Mouse (Mus musculus): ENCODE results near the gene Mrpl18.
A peak's percentile ranks its signal among the peaks of the same experiment; 100 is the strongest.
"Not testable (repeated sequence)": the region's sequence is repeated elsewhere in the genome, so short reads cannot be mapped to it uniquely, and the experiment has no call there.

Mrpl18 gene

GRCm38 (mm10) chr17:12915881-12916583 lies at the start of gene Mrpl18:
TSS of gene Mrpl18 (minus strand) at chr17:12916345.
- peak; percentile 100 for DNase-seq

- DNase-seq = no peak
These were observed 47.3 kb upstream of the Mrpl18 start for GRCm38 (mm10) chr17:12963476-12963875.

DNA sequence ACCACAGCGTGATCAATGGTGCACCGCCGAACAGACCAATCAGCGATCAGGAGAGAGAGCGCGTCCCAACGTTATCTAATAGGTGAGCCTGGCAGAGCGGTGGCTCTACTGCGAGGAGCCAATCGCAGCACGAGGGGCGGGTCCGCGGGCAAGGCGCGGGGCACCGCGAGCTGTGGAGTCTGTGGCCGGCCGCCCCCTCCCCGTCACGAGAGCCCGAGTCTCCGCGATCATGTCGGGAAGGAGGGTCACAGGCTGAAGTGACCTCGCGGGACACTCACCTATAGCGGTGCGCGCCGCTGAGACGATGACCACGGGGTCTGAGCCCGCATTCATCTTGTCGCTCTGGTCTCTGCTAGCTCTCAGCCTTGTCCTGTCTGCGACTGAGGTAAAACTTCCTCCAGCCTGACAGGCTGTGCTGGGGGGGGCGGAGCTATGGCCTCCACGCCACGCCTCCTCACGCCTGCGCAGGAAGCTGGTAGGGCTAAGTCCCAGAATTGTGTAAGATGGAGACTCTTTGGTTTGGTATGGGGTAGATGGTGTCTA lies 44.3 kb upstream of the Mrpl18 start, which contains the start of gene Acat2:
TSS of gene Acat2 (minus strand) at position 417 of the 543 bp plus-strand sequence.
- DNase-seq = peak; percentile 96

GRCm38 (mm10) chr17:12959377-12959776 lies 43.2 kb upstream of the Mrpl18 start:
- not testable (repeated sequence) for DNase-seq

GRCm38 (mm10) chr17:12956664-12957063 lies 40.5 kb upstream of the Mrpl18 start:
- no peak for DNase-seq

- DNase-seq = no peak
These were observed 33.5 kb upstream of the Mrpl18 start for GRCm38 (mm10) chr17:12949669-12950068.

GRCm38 (mm10) chr17:12942459-12943162 lies 26.5 kb upstream of the Mrpl18 start:
- no peak for DNase-seq

GRCm38 (mm10) chr17:12941543-12942260 lies 25.6 kb upstream of the Mrpl18 start:
- no peak for DNase-seq

GRCm38 (mm10) chr17:12940151-12940805 lies 24.1 kb upstream of the Mrpl18 start, which contains the start of gene Acat3:
TSS of gene Acat3 (minus strand) at chr17:12940600.
- peak; percentile 14 for DNase-seq

- not testable (repeated sequence) for DNase-seq
These were observed 23.4 kb upstream of the Mrpl18 start for GRCm38 (mm10) chr17:12939377-12940148.

DNA sequence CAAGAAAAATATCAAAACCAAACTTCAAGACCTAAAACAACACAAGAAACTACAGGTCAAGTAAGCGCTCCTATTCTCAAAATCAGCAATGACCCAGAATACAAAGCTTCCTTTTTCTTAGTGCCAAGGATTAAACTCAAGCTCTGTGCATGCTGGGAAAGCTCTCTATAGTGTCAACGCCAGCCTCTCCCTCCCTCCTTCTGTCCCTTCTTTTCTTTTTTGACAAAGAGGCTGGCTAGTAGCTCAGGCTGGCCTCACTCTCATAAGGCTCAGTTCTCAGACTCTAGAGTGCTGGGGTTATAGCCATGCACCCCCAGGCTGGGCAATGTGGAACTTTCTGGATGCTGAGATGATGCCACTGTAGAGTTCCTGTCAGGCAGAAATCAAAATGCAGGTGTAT lies 21.9 kb upstream of the Mrpl18 start:
- DNase-seq = no peak

DNA sequence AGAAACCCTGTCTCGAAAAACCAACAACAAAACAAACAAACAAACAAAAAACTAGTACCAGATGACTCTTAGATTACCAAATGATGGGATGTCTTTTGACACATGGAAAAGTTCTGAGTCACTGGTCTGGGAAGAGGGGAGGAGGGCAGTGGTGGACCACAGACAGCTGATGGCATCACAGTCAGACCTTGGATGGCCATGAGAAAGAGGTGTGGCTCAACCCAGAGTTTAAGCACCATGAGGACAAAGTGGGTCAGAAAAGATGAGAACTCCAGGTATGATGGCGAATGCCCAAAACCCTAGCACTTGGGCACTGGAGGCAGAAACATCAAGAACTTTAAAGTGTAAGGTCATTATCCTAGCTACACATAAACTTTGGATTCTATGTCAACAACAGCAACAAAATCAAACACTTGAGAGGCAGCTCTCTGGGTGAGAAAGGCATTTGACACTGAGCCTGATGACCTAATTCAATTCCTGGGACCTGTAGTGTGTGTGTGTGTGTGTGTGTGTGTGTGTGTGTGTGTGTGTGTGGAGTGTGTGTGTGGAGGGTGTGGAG lies 21.3 kb upstream of the Mrpl18 start:
- no peak for DNase-seq

GRCm38 (mm10) chr17:12935719-12936118 lies 19.6 kb upstream of the Mrpl18 start:
- no peak for DNase-seq

GRCm38 (mm10) chr17:12931576-12931975 lies 15.4 kb upstream of the Mrpl18 start:
- DNase-seq = not testable (repeated sequence)

DNA sequence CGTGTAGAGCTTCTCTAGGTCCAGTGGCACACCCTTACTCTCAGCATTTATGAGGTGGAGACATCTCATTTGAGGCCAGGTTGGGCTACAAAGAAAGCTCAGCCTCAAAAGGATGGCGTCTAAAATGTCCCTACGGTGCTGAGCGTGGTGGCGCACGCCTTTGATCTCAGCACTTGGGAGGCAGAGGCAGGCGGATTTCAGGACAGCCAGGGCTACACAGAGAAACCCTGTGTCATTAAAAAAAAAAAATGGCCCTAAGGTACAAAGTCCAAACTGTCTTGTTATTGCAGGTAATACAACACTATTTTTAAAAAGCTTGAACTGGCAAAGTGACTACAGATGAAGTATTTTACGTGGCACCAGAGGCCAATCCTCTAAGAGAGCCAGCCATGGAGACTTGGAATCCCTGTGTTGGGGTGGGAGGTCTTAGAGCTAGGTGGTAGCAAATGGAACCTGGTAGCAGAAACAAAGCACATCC lies 9.6 kb upstream of the Mrpl18 start:
- DNase-seq = no peak

GRCm38 (mm10) chr17:12925001-12925400 lies 8.9 kb upstream of the Mrpl18 start:
- peak; percentile 34 for DNase-seq

DNA sequence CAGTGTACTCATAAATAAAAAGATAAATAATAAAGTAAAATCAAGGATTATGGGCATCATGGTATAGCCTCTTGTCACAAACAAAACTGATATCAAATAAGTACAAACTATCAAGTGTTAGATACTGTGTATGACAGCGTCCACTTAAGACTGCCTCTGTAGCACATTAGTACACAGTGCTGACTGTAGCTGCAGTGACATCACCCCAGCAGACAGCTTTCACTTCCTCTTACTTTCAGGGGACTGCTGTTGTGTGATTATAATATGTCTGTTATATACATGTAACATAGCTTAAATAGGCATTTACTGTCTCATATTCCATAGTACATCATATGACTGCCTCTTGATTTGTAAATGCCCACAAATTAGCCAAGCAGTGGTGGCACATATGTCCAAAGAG lies 4.9 kb upstream of the Mrpl18 start:
- DNase-seq = no peak

DNA sequence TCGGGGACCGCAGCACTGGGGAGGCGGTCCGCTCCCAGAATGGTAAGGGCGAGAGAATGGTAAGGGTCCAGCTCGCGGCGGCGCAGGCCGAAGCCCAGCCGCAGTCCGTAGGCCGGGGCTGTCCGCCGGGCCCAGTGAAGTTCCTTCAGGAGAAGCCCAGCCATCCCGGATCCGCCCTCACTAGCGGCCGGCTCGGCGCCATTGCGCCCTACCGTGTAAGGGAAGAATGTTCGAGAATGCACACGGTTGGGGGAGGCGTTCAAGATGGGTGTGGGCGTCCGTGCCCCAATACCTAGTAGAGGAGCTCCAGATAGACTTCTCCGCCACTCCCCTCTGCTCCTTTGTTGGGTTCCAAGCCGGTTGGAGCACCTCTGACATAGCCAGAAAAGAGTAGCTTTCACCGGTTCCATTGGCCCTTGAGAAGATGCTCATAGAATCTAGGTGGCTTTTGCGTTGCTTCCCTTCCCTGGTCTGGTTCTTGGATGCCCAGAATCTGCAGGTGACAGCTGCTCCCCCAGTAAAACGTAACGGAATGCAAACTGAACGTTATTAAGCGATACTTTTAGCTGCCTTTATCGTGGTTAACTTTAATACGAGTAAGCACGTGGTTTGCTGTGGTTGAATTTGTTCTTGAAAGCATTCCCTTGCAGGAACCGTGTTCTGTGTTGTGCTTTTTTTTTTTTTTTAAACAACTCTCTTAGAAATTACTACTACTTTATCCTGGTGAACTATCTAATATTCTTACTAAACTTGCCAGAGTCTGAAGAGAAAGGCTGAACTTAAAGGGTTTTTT lies 639 bp upstream of the Mrpl18 start:
- peak; percentile 60 for DNase-seq

DNA sequence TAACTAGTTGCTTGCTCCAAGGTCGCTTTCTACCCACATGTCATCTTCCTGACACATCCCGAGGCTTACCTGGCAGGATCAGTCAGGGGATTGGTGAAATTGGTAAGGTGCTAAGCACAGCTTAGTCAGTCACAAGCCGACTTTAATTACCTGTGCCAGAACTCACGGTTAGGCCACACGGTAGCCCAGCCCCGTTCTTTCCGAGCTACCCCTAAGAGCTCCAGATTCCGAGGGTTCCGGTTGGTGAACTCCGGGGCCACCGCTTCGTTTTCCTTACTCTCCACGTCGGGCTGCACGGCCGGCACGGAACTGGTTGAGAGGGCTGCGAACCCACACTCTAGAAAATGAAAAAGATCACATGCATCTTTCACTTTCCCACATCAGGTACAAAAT lies 661 bp downstream of the Mrpl18 start, which contains the start of gene Tcp1:
TSS of gene Tcp1 (plus strand) at position 214 of the 393 bp plus-strand sequence.
- DNase-seq = no peak

- no peak for DNase-seq
These were observed 5.8 kb downstream of the Mrpl18 start for GRCm38 (mm10) chr17:12910391-12910790.
